Mouse (Mus musculus) CD4-positive helper T cell, adult 2 months (primary cell): ENCODE data around the gene Coq2.

ENCODE experiments used
- DNase-seq: peaks from one replicate; pipeline ENCODE4 v3.0.0-alpha.2; 2012; ENCODE audit warnings: low read depth, missing footprints, low spot score

Gene Coq2

DNA sequence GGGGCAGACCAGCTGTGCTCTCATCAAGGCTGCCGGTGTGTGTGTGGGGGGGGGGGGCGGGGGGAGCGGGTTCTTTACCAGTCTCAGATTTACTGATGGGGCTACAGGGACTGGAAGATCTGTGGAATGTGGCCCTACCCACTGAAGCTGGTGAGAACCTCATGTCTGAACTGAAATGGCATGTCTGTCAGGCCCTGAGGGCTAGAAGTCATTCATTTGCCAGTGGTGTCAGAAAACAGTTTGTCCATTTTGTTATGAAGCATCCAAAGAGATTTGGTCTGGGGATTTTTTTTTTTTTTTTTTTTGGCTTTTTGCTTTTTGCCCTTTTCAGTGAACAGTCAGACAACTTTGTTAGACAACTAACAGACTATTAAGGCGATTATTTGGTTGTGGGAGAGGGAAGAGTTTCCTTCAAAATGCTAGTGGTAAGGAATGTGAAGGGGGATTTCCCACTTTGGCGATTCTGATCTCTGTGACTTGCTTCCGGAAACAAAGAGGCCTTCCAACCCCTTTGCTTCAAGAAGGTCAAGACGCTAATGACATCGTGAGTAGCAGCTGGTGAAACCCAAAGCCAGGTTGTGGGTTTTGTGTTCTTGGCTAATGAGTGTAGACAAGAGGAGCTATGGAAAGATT, 52.9 kb downstream of the Coq2 start:
- DNase-seq = peak; percentile 42

DNA sequence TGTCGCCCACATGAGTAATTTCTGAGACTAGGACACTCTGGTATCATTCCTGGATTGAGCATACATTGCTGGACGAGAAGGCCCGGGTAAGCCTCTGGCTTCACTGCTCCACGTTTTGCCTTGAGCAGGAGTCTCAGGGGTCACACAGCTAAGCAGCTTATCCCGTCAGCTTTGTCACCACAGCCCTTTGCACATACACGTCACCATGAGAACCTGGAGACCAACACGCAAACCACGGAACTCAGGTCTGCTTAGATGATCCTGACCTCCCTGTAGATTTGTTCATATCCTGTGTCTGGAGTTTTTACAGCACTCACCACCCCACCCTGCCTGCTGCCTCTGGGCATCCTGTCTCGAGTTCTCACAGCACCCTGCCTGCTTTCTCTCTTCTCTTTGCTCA, 54.0 kb downstream of the Coq2 start:
- peak; percentile 58 for DNase-seq

DNA sequence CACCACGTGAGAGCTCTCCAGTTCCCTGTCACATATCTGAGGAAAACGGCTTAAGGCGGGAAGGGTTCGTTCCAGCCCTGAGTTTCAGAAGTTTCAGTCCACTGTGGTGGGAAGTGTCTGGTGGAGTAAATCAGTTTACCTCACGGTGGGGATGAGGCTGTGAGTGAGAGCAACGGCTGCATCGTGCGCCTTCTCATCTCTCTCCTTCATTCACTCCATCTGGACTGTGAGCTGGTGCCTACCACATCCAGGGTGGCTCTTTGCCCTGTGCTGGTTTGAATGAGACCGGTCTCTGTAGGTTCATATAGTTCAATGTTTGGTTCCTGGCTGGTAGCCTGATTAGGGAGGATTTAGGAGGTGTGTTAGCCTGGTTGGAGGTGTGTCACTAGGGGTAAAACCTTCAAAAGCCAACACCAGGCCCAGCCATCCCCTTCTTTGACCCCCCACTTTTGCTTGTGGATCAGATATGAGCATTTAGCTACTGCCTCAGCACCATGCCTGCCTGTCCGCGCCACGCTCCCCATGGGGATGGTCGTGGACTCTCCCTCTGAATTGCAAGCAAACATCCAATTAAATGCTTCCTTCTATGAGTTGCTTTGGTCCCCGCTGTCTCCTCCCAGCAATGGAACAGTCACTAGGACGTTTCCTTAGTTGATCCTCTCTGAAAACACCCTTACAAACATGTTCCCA, 55.2 kb downstream of the Coq2 start:
- no peak for DNase-seq

DNA sequence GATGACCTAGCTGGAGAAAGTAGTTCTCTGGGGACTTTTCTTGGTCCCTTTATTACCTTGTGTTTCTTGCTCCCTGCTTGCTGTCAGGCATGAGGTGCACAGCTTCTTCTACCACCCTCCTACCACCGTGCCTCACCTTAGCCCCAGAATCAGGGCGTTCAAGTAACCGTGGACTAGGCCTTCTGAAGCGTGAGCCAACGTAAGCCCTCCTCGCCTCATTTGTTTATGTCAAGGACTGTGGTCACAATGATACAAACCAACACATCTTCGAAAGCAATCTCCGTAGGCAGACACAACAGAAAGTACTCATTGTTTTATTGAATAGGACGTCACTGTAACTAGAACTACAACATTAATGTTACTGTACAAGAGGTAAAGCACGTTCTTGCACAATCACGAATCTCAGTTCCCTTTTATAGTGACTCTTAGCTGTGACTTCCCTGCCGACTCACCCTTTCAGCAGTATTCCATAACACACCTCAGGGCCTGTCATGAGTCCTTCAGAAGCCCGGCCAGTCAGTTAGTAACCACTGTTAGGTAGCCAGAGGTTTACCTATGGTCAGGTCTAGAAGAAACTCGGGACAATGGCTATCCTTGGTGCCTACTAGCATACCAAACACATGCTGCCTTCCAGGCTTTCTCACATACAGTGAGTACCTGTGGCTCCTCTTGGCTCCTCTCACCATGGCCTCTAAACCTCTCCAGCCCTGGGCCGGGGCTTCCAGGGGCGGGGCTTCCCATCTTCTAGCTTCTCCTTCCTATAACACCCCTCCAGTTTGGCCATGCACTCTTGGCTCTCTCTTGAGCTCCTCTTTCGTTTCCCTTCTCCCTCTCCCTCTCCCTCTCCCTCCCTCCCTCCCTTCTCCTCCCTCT, 60.8 kb downstream of the Coq2 start:
- DNase-seq = no peak

DNA sequence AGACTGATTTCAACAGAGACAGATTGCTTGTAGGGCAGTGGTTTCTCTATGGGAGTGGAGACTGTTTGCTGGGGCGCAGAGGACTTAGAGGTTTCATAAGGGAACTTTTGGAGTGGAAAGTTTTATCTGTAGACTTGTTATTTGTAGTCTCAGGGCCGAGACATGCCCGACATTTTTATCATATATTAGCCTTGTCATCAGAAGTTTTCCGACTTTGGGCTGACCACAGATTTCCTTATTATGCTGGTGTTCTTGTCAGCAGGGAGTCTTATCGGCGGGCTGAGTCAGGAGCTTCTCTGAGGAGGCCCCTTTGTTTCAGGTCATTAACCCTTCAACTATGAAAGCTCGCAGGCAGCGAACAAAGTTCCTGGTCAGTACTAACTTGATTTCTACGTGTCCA, 67.1 kb downstream of the Coq2 start:
- no peak for DNase-seq

DNA sequence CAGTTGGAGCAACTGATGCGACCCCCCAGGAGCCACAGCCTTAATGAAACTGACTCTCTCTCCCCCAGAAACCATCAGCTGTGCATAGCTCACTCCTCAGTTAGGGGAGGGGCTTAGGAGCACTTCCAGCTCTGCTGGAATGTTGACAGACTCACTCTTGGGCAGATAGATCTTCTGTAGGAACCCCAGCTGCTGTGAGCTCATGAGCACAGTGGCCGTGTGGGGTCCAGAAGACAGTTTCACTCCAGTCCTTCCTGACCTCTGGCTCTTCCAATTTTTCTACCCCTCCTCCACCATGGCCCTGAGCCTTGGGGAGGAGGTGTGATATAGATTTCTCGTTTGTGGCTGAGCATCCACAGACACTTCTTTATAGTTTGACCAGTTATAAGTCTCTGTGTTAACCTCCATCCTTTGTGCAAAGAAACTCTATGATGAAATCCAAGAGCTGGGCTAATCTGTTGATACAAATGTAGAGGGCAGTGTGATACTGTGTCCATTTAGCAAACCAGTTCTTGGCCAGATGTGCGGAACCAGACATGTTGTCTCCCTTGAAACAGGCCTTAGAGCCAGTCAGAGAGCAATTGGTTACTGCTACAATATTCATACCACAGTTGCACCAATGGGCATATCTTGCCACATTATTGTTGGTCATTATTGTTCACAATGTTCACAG, 67.7 kb downstream of the Coq2 start:
- no peak for DNase-seq

DNA sequence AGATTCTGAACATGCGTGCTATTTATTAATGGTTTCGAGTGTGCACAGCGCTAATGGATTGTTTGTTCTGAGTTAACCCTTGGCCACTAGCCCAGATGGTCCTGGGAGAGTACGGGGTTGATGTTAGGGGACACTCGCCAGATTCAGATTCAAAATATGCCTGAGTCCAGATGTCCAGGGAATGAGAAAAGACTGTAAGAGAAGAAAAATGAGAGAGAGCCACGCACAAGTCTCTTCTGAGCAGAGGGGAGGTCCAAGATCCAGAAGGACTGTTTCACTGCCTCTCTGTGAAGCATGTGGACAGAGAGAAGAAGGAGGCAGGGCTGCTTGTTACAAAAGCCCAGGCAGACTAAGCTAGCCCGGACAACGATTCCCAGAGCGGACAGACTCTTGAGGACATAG, 69.1 kb downstream of the Coq2 start:
- DNase-seq = no peak
